Mouse (Mus musculus) spleen, postnatal 4 days (tissue): Measurements from ENCODE around the gene Gm49486.

Experiments
- DNase-seq, 2 experiments: peaks; one replicate each; pipeline ENCODE4 v3.0.0; 2022; ENCODE audit warnings: low spot score in 2 of 2

Gene Gm49486

DNA sequence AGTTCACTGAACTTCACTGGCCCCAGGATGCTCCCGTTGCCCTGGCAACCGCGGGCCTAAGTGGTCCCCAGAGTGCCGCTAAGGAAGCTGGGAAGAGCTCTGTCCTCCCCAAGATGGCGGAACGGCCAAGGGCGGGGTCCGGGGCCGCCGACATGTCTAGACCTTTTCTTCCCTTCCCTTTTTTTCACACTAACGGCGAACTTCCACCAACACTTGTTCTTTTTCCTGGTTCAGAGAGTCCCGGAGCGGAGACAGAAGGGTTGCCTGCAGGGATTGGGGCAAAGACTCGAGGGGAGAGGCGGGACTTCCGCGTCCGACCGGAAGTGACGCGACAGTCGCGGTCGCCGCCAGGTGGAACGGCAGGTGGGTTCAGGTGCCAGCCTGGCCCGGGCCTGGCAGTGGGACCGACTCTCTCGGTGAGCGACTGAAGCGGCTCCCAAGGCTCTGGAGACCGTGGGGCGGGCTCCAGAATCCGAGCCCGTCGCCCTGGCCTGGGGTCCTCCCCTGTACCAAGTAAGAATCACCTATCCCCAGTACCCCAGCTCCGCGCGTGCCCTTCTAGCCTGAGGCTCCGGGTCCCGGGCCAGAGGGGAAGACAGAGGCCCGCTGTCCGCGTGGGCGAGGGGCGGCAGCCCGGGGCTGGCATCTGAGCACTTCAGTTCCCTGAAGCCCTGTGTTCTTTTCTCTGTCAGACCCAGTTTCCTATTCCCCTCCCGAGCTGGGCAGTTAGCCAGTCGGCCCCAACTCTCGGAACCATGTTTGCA, at the start of gene Gm49486, which contains the start of gene Pick1:
Gene Gm49486 (plus strand): TSS at position 334 of the 764 bp plus-strand sequence.
Gene Pick1 (plus strand): TSS at position 116 of the 764 bp plus-strand sequence.
- peak; percentile 78 to 91 for DNase-seq

DNA sequence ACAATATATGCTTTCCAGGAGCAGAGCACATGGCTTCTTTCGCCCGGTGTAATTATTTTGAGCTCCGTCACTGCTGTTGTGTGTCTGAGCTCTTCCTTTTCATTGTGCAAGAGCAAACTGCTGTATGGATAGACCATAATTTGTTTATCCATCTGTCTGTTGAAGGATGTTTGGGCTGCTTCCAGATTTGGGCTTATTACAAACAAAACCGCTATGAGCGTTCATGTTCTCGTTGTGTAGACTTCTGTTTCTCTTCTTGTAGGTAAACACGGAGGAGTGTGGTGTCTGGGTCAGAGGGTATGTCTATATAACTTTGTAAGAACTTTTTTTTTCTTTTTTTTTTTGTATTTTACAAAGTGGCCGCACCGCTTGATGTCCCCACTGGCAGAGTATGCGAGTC, 44.0 kb upstream of the Gm49486 start:
- DNase-seq, result no peak

DNA sequence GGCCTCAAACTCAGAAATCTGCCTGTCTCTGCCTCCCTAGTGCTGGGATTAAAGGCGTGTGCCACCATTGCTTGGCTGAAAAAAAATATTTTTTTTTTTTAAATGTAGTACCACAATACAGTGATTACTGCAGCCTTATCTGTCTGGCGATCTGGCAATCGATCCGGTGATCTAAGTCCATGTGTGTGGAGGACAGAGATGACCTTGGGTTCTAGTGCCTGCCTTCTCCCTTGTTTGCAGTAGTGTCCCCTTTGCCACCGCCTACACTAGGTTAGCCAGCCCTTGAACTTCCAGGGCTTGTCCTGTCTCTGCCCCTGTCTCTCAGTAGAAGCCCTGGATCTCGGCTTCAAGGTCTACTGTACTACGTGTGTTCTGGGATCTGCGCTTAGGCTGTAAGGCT, 41.4 kb upstream of the Gm49486 start:
- no peak for DNase-seq

DNA sequence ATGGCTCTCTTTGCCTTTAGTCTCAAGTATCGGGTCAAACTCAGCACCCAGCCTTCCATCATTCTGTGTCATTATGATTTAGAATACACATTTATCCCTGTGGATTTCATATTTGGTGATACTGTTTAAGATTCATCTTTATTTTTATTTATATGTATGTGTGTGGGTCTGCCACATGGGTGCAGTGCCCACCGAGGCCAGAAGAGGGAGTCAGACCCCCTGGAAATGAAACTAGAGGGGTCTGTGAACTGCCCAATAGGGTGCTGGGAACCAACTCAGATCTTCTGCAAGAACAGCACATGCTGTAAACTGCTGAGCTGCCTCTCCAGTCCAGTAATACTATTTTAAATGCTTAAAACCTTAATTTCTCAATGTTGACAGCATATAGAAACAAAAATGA, 37.8 kb upstream of the Gm49486 start:
- DNase-seq, result no peak

DNA sequence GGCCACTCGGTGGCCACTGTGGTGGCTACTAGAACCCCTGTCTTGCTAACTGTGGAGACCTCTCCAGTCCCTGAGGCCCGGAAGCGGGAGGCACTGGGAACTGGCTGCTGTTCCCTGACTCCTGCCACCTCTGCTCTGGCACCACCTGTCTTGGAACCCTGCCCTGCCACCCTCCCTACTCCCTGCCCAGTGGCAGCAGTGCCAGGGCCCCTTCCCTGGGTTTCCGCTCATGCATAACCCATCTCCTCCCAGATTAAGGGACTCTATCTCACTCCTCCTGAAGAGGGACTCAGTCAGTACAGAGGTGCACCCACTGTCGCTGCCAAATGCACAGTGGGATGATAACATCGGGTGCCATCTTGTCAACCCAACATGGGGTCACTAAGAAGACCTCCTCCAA, 36.7 kb upstream of the Gm49486 start:
- DNase-seq, result no peak

DNA sequence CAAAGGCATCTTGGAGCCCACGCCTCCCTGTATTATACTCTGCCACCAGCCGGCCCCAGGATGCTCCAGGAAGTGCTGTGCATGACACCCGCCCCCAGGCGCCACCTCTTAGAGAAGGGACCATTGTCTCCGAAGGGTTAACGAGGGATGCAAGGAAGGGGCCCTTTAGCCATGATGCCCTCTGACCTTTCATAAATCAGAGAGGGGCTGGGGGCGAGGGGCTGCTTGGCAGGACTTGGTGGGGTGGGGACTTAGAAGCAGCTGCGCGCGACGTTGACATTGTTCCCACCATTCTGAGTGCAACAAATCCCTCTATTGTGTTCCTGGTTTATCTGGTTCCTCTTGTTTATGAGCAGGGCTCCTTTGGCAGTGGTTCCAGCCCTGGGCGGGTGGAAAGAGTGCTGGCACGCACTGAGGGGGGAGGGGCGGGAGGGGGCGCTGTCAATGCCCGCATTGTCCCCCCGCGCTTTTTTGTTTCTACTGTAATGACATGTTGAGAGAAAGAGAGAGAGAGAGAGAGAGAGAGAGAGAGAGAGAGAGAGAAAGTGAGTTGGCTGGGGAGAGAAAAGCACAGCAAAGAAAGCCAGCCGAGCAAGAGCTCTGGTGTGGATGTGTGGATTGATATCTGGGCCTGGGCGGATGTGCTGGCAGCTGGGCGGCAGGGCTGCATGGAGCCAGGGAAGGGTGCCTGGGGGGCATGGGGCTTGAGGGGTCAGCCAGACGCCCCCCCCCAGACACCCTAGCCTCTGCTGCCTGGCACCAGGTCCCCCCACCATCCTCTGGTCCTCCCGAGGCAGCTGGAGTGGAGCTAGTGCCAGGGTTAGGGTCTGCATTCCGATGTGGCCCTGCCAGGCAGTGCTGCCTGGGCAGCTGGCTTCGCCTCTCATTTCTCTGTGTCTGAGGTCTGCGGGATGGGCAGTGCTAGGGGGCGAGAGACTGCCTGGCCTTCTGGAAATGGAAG, 36.0 kb upstream of the Gm49486 start:
- no peak for DNase-seq

DNA sequence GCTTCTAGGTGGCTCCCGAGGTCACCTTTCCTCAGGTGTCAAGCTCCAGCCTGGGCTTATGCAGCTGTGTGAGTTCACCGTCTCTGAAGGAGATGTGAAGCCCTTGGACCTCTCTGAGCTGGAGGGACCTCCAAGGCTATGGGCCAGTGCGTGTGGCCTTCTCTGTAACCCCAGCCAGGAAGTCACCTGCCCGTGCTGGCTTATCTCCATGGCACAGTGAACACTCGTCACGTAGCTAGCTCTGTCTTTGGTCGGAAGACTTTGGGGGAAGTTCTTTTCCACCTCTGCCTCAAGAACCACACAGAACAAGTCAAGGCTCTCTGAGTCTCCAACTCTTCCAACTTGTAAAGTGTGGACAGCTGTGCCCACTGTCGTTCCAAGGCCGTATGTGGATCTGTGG, 35.1 kb upstream of the Gm49486 start:
- DNase-seq, result no peak

DNA sequence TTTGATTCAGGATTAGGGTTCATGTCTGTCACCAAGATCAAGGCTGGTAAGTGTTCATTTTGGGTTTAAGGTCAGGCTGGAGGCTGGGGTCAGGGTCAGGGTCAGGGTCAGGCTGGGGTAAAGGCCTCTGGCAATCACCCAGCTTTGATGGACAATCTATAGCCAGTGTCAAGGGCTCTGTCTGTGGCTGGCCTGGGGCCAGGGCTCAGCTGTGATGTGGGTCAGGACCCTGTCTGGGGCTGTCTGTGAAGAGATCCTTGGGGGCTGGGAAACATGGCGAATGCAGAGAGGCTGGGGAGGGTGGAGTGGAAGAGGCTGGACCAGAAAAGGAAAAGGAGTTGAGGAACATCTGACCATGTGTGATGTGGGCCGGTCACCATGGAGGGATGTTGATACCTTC, 34.2 kb upstream of the Gm49486 start:
- DNase-seq, result no peak

DNA sequence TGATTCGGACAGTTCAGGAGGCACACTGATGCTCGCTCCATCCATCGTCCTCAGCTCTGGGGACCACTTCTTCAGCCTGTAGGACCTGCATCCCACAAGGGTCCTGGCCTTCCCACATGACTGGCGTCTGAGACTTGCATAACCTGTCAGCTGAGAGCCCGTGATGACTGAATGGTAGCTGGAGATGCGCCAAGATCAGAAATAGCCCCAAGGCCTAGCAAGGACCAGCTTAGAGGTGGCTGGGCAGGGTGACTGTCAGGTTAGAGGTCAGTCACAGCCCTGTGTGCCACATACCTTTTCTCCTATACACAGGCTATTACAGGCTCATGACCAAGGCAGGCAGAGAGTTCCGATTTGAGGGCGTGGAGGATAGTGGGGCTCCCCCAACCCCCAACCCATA, 33.7 kb upstream of the Gm49486 start:
- DNase-seq, result no peak

DNA sequence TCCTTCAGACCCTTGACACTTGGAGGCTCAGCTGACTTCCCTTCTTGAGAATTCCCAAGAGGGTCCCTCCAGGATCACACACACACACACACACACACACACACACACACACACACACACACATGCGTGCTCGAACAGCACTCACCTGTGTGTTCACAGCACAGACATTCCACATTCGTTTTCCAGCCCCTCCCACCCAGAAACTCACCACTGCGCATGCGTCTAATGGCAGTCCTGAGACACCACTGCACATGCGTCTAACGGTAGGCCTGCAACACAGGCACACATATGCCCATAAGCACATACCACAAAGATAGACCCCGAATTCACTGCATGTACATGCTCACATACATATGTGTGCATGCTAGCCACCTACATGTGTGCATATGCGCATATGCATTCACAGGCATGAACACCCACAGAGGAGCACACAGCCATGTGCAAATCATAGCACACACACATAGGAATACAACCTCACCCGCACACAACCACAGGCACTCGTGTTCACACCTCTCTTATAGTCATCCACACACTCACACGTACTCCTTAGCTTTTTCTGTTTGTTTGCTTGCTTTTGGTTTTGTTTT, 29.7 kb upstream of the Gm49486 start:
- DNase-seq, result no peak

DNA sequence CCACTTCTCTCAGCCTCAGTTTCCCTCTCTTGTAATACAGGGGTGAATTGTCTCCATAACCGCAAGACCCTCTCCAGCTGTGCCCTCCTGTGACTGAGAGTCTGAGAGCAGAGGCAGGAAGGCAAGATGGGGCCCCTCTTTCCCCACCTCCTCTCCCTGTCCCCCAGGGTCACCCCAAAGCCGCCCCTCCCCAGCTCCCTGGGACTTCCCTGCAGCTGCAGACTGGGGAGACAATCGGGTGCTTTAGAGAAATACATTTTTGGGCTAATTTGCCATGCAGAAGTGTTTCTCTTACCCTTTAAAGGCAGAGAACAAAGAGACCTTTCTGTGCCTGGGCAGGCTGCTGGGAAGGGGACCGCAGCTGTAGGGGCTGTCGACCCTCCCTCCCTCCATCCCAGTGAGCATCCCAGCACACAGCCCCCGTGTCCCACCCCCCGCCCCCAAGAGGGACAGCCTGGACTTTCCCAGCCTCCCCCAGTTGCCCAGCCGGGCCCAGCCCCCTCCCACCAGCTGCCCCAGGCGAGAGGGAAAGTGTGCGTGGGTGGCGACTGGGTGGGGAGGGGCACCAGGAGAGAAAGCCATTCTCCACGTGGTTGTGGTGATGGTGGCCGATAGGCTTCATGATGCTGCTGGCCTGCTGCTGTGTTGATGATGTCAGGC, 27.6 kb upstream of the Gm49486 start:
- DNase-seq, result no peak

DNA sequence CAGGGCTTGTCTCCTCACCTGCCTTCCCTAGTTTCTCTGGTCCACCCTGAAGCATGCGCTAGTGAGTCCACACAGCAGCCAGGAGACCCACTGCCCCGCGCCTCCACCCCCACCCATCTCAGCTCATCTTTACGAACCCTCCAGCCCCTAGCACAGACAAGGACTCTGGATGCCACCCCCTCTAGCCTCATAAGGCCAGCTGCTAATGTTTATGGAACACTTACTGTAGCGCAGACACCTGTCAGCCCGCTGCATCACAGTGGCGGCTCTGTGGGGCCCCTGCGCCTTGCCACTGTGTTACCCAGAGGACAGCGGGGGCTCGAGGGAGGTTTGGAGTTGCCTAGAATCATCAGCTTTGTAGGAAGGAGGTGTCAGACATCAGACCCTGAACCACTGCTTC, 26.6 kb upstream of the Gm49486 start:
- DNase-seq, result no peak

DNA sequence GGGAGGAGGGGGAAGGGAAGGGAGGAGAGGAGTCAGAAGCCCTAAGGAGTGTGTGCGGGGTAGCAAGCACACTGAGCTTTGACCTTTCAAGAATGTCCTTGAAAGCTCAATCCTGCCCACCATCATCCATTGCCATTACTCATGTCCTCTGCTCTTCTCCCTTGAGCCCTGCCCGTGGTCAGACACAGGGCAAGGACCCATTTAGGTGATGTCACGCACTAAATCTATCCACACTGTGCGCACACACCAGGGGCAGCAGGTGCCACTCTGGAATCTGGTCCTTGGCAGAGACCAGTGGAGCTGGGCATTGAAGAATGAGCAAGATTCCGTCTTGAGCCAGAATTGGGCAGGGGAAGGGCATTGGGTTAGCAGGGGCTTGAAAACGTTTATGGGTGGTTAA, 21.0 kb upstream of the Gm49486 start:
- no peak for DNase-seq

DNA sequence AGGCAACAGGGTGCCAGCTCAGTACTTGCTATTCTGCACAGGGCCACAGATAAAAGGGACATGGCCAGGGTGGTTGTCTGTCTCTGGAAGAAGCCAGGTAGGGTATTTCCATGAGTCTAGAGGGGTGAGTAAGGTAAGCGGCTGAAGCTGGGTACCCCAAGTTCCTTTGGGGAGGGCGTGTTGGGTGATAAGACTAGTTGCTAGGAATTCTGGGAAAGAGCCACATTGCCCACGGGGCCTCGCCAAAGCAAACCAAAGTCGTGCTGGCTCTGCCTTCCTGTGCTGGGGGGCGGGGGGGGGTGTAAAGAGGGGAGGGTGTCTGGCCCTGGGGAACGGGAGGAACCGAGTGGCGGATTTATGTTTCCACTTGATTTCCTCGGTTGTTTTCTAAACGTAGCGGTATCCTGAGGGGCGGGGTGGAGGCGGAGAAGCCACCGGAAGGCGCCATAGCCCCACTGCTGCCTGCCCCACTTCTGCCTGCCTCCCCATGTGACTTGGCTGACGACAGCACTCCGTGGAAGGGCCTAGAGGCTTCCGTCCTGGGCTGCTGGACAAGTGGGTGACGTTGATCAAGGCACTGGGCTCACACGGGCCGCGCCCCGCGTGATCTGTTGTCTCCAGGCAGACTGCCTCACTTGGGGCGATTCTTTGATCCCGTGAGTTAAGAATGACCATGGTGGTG, 20.3 kb upstream of the Gm49486 start:
- DNase-seq, result no peak

DNA sequence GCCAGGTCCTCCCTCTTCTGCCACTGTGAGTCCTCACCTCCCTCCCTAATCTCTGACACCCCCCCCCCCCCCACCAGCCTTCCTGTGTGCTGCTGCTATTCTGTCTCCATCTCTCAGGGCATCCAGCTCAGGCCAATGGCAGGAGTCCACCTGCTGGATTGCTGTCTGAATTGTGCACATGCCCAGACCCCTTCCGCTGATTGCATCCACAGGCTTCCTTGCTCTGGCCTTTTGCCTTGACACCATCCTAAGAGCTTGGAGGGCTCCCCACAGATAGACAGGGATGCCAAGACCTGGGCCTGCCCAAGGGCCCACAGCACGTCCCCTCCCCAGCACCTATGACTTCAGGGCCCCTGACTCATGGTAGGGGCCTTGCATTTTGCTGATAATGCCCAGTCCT, 18.8 kb upstream of the Gm49486 start:
- no peak for DNase-seq

DNA sequence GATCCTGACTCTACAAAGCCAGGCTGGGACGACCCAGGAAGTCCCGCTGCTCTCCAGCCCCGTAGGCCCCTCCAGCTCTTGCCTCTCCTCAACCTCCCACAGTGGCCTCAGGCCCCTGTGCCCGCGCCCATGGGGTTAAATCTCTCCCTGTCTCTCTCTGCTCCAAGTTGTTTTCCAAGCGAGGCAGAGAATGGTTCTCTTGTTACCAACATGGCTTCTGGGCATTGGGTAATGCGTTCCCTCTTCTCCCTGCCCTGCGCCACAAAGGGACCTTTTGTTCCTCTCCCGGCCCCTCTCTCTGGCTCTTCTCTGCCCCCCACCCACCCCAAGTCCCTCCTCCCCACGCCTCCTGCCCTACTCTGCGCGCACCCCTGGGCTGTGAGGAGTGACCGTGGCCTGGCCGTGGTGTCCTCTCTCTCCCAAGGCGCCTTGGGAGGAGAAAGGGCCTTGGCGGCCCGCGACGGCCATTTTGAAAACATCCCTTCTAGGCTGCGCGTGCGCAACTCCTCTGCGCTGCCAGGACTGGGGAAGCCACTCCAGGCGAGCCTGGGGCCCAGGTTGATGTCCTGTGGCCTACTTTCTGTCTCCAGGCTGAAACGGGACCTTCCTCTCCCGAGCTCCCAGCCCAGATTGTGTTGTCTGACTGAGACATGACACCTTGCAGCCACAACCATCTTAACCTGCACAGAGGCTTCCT, 16.3 kb upstream of the Gm49486 start:
- DNase-seq, result no peak

DNA sequence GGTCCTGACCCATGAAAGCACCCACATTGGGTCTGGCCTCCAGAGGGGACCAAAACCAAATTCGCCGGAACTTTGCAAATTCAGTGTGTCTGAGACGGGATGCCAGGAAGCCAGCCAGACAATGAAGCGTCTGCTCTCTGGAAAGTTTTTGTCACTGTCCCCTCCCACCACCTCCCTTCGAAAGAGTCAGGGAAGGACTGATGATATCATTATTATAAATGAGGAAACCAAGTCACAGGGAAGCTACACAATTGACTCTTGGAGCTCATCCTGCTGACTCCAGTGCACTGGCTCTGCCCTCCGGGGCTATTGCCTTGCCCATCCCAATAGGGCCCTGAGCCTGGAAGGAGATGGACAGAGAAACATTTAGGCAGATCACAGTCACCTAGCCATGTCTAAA, 15.6 kb upstream of the Gm49486 start:
- no peak for DNase-seq

DNA sequence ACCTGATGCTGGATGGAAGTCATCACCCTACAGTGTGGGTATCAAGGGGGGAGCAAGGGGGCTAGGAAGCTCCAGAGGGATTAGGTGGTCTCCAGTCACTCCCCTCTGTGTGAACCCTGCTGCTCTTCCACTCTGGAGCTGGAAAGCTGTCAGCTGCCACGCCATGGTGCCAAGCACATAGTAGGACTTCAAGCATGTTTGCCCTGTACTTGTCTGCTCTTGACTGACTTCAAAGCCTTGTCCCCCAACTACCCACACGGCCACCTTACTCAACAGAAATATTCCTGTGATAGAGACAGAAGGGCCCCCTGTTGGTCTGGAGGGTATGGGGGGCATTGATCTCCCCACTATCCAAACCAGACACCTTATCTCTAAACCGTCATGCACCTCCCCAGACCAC, 13.0 kb upstream of the Gm49486 start:
- DNase-seq, result no peak

DNA sequence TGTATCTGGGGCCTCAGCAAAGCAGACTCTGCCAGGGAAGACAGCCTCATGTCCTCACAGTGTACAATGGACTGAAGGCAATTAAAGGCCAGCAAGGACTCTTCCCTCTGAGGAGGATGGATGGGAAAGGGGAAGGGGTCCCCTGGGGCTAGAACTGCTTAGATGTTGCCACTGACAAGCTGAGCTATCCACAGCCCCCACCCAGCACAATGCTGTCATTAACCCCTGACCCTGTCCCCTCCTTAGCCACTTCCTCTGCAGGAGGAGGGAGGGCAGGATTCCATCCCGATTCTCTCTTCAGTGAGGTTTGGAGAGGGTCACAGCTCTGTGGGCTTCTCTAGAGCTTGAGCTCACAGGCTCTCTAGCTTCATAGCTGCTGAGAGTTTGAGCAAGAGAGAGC, 9.6 kb upstream of the Gm49486 start:
- DNase-seq, result no peak

DNA sequence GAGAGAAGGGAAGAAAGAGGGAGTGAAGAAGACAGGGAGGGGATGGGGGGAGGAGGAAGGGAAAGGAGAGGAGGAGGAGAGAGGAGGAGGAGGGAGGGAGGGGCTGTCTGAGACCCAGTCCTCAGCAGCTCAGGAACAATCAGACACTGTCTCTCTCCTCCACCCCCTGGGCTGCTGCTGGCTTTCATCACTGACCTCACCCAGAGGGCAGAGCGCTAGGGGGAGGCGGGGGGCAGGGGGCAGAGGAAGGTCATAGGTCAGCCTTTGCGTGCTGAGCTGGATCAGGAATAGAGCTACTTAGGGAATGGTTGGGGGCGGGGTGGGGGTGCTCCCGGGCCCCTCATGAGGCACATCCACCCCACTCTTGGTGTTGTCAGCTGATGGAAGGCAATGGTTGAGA, 5.5 kb upstream of the Gm49486 start:
- no peak for DNase-seq

DNA sequence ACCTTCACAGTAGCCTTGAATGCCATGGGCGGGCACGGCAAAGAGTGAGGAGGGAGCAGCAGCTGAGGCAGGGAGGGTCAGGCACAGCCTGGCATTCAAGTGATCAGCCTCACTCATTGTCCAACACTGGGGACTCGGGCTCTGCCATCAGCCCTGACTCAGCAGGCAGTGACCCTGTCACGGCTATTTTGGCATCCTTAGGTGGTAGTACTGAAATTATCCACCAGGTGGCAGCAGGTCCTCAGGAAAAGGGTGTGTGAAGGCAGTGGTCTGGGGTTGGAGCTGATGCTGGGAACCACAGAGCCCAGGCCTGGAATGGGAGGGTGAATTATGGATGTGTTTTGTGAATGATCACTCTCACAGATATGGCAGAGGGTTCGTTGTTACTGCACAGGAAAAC, 4.5 kb upstream of the Gm49486 start:
- DNase-seq, result peak; percentile 77 to 91
